Mouse (Mus musculus) ES-E14 (cell line): ENCODE results near the gene Irak4. TPM values are rescaled to one million over a fixed set of nuclear protein-coding genes. Genes with fewer than 3 reads are reported as not detected.

Experiments
- DNase-seq: peaks from one replicate; pipeline ENCODE4 v3.0.0-alpha.2; 2013; ENCODE audit warnings: low read depth, low spot score
- H3K27ac ChIP-seq: 2 replicates; pipeline ENCODE4 v1.5.1; 2012; ENCODE audit warnings: low read depth, mild to moderate bottlenecking, low read length, moderate library complexity, mixed read lengths; ENCODE audit not compliant: poor library complexity, insufficient read depth, severe bottlenecking
- H3K36me3 ChIP-seq: 2 replicates; pipeline ENCODE4 v1.6.1; 2012; ENCODE audit warnings: mild to moderate bottlenecking, low read length, moderate library complexity, mixed read lengths; ENCODE audit not compliant: control insufficient read depth, poor library complexity, insufficient read depth, severe bottlenecking
- H3K4me1 ChIP-seq, 2 experiments: fragments of 150-350 bp in 1 of 2; sonication (generic) in 1 of 2; 2 replicates each; pipeline ENCODE4 v1.6.1; 2012; ENCODE audit warnings: low read length in 2 of 2, mild to moderate bottlenecking in 1 of 2, mixed read lengths in 1 of 2; ENCODE audit not compliant: control insufficient read depth in 2 of 2, insufficient read depth in 2 of 2, poor library complexity in 1 of 2
- H3K4me3 ChIP-seq, 2 experiments: fragments of 150-350 bp in 1 of 2; sonication (generic) in 1 of 2; 2 replicates each; pipeline ENCODE4 v1.5.1; 2012; ENCODE audit warnings: low read length in 2 of 2, low read depth in 1 of 2, mild to moderate bottlenecking in 1 of 2, mixed read lengths in 1 of 2; ENCODE audit not compliant: insufficient read depth in 1 of 2, poor library complexity in 1 of 2, severe bottlenecking in 1 of 2
- H3K9ac ChIP-seq: 2 replicates; pipeline ENCODE4 v1.6.1; 2012; ENCODE audit warnings: low read depth, mild to moderate bottlenecking, low read length, mixed read lengths; ENCODE audit not compliant: poor library complexity, insufficient read depth, severe bottlenecking
- H3K9me3 ChIP-seq: fragments of 150-350 bp; sonication (generic); 2 replicates; pipeline ENCODE4 v1.6.1; 2012; ENCODE audit warnings: low read depth, mild to moderate bottlenecking, low read length; ENCODE audit not compliant: control insufficient read depth, insufficient read depth
- CHD2 ChIP-seq: IDR thresholded peaks from 2 replicates; pipeline ENCODE4 v1.6.1; 2014; ENCODE audit warnings: mild to moderate bottlenecking, low read depth, low read length, inconsistent platforms
- HCFC1 ChIP-seq: IDR thresholded peaks from 2 replicates; pipeline ENCODE4 v1.6.1; 2012; ENCODE audit warnings: low read length, inconsistent platforms, borderline replicate concordance; ENCODE audit not compliant: insufficient read depth
- MAFK ChIP-seq: IDR thresholded peaks from 2 replicates; pipeline ENCODE4 v1.6.1; 2014; ENCODE audit warnings: mild to moderate bottlenecking, low read depth, low read length, inconsistent platforms; ENCODE audit not compliant: insufficient read depth
- ZC3H11A ChIP-seq: IDR thresholded peaks from 2 replicates; pipeline ENCODE4 v1.6.1; 2012; ENCODE audit warnings: low read depth, mild to moderate bottlenecking, inconsistent platforms, low read length, borderline replicate concordance
- ZNF384 ChIP-seq: IDR thresholded peaks from 2 replicates; pipeline ENCODE4 v1.6.1; 2012; ENCODE audit warnings: low read depth, low read length, inconsistent platforms
- in situ Hi-C, 2 experiments: fragments of 600-800 bp; cut with MboI; formaldehyde crosslinking; loops; one replicate each; pipeline ENCODE4 v1.15.1; 2025; ENCODE audit warnings: low sequenced_read_pairs in 2 of 2, inconsistent platforms in 1 of 2; ENCODE audit not compliant: unreplicated experiment in 2 of 2
- total RNA-seq: library from RNA; depleted of rRNA; stranded (reverse); fragments of 300-350 nt; gene quantifications from 2 replicates; pipeline ENCODE4 v1.2.3, GENCODE M21; 2012

Irak4 gene
- total RNA-seq, 1 experiment, result 2.3 TPM

DNA sequence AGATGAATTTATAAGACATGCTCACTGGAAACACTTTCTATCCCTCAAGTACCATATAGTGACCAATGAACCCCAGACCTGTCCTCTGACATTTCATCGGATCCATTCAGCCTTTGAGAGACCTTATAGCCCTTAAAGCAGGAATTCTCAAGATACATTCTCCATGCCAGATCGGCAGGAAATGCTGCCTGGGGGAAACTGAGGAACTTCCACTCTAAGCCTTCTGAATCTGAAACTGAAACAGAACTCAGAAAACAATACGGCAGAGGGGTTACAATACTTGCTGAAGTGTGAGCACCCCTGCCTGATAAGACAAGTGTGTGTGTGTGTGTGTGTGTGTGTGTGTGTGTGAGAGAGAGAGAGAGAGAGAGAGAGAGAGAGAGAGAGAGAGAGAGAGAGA, 4.1 kb upstream of the Irak4 start:
- Histone ChIP-seq H3K4me3 (no peak overlapping the region), H3K9ac (no peak overlapping the region), H3K36me3 (no peaks in the 10 kb centered on the region), H3K27ac (no peak overlapping the region), H3K4me1 (no peaks in the 10 kb centered on the region), H3K9me3 (no peaks in the 10 kb centered on the region)
- in situ Hi-C loops, result no loop called here
- no peak for DNase-seq
- TF ChIP-seq ZC3H11A (no peak), CHD2 (no peak), MAFK (no peak)

DNA sequence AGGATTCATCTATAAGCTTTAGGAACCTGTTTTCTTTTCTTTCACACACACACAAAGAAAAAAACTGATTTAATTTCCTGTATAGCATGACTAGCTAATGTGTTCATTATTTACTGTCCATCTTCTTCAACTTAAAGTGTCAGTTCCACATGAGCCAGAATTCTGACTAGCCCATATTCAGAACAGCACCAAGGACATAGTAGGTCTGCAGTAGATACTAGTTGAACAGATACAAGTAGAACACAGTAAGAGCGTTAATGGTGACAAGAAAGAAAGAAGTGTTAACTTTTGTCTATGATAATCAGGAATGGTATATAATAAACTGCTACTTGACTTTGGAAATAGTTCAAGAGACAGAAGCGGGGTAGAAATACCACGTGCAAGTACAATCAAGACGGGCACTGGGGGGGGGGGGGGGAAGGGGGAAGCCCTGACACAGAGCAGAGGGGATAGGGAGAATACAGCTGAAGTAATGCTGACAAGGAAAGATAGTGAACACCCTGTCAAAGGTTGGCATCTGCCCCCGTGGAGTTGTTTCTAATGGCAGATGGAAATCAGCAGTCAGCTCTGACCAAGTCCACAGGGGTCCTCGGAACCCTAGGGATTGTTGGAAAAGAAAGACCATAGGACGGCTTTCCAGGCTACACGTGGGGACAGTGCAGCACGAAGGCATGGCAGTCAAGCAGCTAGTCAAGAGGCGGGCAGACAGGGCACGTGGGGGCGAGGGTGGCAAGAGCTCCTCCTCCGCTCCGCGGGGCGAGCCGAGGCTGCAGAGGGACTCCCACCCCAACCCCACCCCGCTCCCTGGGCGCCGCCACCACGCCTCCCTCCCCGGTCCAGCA, 655 bp upstream of the Irak4 start:
- Histone ChIP-seq H3K27ac (no peak overlapping the region), H3K4me3 (peak overlapping the region; percentile 75 to 91), H3K36me3 (no peaks in the 10 kb centered on the region), H3K9ac (0 out of 2 replicates have a peak overlapping the region, but pooled peaks have one; percentile 10), H3K9me3 (no peaks in the 10 kb centered on the region), H3K4me1 (no peaks in the 10 kb centered on the region)
- in situ Hi-C loops, result no loop called here
- TF ChIP-seq ZC3H11A, result no peak
- no peak for TF ChIP-seq MAFK
- TF ChIP-seq CHD2, result no peak
- TF ChIP-seq ZNF384, result no peak
- TF ChIP-seq HCFC1, result no peak
- no peak for DNase-seq

DNA sequence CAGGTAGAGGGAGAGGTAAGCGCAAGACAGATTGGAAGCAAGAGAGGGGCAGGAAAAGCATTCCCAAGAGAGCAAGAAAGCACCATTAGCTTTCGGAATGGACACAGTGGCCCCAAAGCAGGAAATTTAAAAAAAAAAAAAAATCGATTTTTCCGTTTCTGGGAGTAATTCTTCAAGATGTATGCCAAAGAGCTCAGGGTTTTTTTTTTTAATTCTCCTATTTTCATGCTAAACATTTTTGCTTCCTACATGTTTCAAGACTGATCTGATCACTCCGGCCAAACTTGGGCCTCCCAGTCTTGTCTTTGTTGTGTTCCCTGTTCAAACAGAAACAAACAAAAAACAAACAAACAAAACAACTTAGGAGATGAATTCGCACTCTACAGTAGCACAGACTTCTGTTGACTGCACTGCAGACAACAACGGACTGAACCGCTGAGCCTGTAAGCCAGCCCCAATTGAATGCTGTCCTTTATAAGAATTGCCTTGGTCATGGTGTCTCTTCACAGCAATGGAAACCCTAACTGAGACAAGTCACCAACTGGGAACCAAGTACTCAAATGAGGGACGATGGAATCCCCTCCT, 701 bp downstream of the Irak4 start:
- in situ Hi-C loops, result no loop called here
- H3K9ac ChIP-seq, result peak overlapping the region; percentile 69
- no peaks in the 10 kb centered on the region for H3K36me3 ChIP-seq
- no peaks in the 10 kb centered on the region for H3K9me3 ChIP-seq
- peak overlapping the region; percentile 75 to 91 for H3K4me3 ChIP-seq
- H3K27ac ChIP-seq, result no peak overlapping the region
- TF ChIP-seq HCFC1 (no peak), ZC3H11A (no peak), ZNF384 (no peak), CHD2 (no peak), MAFK (no peak)
- DNase-seq, result no peak
- no peaks in the 10 kb centered on the region for H3K4me1 ChIP-seq

DNA sequence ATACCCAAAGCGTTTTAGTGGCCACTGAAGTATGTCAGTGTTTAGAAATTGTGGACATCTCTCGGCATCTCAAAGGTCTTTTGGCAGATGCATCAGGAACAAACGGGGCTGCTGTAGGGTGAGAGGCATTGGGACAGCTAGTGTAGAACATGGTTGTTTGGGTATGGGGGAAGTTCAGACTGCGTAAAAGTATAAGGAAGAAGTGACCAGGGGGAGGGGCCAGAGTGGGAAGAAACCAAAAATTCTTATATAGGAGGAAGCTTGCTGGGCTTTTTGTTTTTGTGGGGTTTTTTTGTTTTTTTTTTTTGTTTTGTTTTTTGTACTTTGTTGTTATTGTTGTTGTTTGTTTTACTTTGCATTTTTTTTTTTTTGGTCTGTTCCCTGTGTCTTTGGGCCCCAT, 1.4 kb downstream of the Irak4 start:
- in situ Hi-C loops, result no loop called here
- H3K4me1 ChIP-seq, result no peaks in the 10 kb centered on the region
- TF ChIP-seq CHD2, result no peak
- no peak for TF ChIP-seq MAFK
- TF ChIP-seq ZNF384, result no peak
- TF ChIP-seq ZC3H11A, result no peak
- no peak for TF ChIP-seq HCFC1
- H3K36me3 ChIP-seq, result no peaks in the 10 kb centered on the region
- H3K27ac ChIP-seq, result no peak overlapping the region
- no peak overlapping the region for H3K9ac ChIP-seq
- DNase-seq, result no peak
- no peak overlapping the region for H3K4me3 ChIP-seq
- H3K9me3 ChIP-seq, result no peaks in the 10 kb centered on the region
